Mouse (Mus musculus) neural tube, embryonic 10.5 days (tissue): Measurements from ENCODE around the gene Sema6d.

Experiments used
- DNase-seq: peaks from one replicate; pipeline ENCODE4 v3.0.0-alpha.2; 2017; ENCODE audit warnings: low spot score; ENCODE audit errors: extremely low spot score

The Sema6d gene

GRCm38 (mm10) chr2:124651146-124651545, 561.4 kb downstream of the Sema6d start:
- DNase-seq = no peak

- no peak for DNase-seq
Measured at GRCm38 (mm10) chr2:124653161-124653560, 563.4 kb downstream of the Sema6d start.

GRCm38 (mm10) chr2:124657358-124657757, 567.6 kb downstream of the Sema6d start:
- no peak for DNase-seq

- no peak for DNase-seq
Measured at GRCm38 (mm10) chr2:124658374-124658773, 568.6 kb downstream of the Sema6d start.

- no peak for DNase-seq
Measured at GRCm38 (mm10) chr2:124659601-124660000, 569.8 kb downstream of the Sema6d start.

- DNase-seq = no peak
Measured at GRCm38 (mm10) chr2:124660686-124661085, 570.9 kb downstream of the Sema6d start.

- DNase-seq = no peak
Measured at GRCm38 (mm10) chr2:124661316-124661715, 571.5 kb downstream of the Sema6d start.

GRCm38 (mm10) chr2:124662257-124662656, 572.5 kb downstream of the Sema6d start:
- no peak for DNase-seq

GRCm38 (mm10) chr2:124664191-124664590, 574.4 kb downstream of the Sema6d start:
- DNase-seq = no peak

- no peak for DNase-seq
Measured at GRCm38 (mm10) chr2:124668431-124668830, 578.7 kb downstream of the Sema6d start.

GRCm38 (mm10) chr2:124673117-124673516, 583.3 kb downstream of the Sema6d start:
- no peak for DNase-seq

- DNase-seq = no peak
Measured at GRCm38 (mm10) chr2:124684481-124684901, 594.7 kb downstream of the Sema6d start.

GRCm38 (mm10) chr2:124690372-124690771, 600.6 kb downstream of the Sema6d start:
- DNase-seq = no peak

- no peak for DNase-seq
Measured at GRCm38 (mm10) chr2:124702621-124703020, 612.9 kb downstream of the Sema6d start.

- no peak for DNase-seq
Measured at GRCm38 (mm10) chr2:124704922-124705321, 615.2 kb downstream of the Sema6d start.

- no peak for DNase-seq
Measured at GRCm38 (mm10) chr2:124705806-124706205, 616.0 kb downstream of the Sema6d start.

GRCm38 (mm10) chr2:124706896-124707295, 617.1 kb downstream of the Sema6d start:
- DNase-seq = no peak
